Mouse (Mus musculus) spleen, adult 12 weeks (tissue): Measurements from ENCODE around the gene Rbfox1.

Experiments
- DNase-seq: peaks from one replicate; pipeline ENCODE4 v3.0.0; 2022; ENCODE audit warnings: low spot score

Rbfox1 gene

GRCm38 (mm10) chr16:7088601-7089430, 1203.7 kb downstream of the Rbfox1 start:
- DNase-seq = no peak

GRCm38 (mm10) chr16:7089475-7089874, 1204.3 kb downstream of the Rbfox1 start:
- DNase-seq = no peak

GRCm38 (mm10) chr16:7090205-7090604, 1205.0 kb downstream of the Rbfox1 start:
- no peak for DNase-seq

GRCm38 (mm10) chr16:7092811-7093210, 1207.7 kb downstream of the Rbfox1 start:
- DNase-seq = no peak

- DNase-seq = no peak
These were observed 1208.5 kb downstream of the Rbfox1 start for GRCm38 (mm10) chr16:7093686-7094085.

DNA sequence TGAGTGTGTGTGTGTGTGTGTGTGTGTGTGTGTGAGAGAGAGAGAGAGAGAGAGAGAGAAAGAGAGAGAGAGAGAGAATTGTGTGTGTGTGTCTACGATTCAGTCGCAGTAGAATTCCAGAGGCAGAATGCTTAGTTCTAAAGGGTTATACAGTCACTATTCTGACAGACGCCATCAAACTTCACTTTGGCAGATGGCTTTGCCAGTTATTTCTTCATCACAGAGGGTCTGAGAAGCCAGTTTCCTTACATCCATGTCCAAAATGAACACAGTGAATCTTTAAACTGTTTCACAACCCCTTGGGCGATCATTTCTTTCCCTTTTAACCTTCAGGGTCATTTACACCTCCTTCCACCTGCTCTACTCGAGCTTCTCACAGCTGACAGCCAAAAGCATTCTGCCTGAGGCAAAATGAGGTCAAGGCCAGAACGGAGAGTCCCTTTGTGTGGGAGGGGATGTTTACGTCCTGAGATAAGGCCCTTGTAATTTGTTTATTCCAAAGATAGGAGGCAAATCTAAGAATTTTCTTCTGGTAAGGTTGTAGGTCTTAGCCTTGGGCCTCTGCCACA, 1209.1 kb downstream of the Rbfox1 start:
- DNase-seq = no peak

GRCm38 (mm10) chr16:7097071-7097470, 1211.9 kb downstream of the Rbfox1 start:
- no peak for DNase-seq

- no peak for DNase-seq
These were observed 1213.0 kb downstream of the Rbfox1 start for GRCm38 (mm10) chr16:7097951-7098710.

DNA sequence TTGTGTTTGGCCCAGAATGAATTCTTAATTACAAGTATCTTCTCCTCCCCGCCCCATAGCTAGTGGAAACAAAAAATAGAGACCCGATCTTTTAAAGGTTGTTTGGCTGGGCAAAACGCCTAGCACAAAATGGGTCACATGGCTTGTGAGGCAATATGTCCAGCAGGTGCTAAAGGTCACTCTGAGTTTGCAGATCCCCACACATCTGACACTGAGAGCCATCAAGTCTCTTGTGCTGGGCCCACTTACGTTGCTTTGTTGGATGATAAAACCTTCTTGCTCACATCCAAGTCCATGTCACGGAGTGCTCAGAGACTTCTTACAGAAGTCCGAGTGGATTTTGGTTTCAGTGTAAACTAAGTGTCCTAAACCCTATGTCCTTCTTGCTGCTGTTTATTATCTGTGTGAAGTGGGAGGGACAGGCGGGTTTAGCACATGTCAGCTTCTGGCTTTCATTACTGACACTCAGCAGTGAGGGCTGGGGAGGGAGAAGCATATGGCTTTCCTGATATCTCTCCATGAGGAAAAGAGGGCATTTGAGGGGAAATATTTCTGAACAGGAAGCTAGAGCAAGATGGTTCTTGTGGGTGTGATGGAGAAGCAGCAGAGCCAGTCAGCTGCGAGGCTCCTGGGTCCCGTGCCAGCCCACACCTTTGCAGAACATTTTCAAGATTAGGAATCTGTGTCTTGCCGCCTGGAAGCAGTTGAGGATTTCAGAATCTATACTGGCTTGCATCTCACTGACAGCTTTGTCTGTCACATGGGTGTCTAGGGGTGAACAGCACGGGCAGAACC, 1214.5 kb downstream of the Rbfox1 start:
- no peak for DNase-seq

DNA sequence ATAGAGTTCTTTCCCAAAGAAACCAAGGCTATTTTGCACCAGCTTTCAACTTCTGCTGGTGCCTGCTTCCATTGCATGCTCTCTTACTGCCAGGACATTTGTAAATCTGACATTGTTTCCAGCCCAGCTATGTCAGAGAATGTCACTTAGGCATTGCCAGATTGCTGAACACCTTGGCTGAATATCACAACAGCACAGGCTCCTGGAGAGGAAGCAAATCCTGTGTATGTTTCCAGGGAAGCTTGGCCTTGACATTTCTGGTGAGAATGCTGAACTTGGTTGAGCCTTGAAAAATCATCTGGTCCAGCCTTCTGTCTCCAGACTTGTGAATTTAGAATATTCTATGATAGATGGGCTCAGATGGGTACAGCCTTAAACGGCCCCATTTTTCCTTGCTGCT, 1217.3 kb downstream of the Rbfox1 start:
- DNase-seq = no peak

DNA sequence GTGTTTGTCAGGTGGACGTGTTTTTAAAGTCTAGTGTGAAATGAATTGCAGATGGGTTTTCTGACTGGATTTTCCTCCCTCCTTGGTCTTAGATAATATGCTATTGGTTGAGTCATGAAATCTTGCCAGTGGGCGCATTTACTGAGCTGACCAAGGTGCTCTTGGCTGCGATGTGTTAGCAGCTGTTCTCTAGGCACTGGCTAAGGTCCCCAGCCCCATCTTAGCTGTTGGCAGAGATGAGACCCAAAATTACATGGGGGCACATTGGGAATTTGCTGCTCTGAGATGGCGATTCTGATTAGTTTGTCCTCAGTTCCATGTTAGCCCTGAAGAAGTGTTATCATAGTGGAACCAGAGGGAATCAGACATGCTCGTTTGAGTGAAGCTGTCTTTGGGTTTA, 1218.1 kb downstream of the Rbfox1 start:
- no peak for DNase-seq

DNA sequence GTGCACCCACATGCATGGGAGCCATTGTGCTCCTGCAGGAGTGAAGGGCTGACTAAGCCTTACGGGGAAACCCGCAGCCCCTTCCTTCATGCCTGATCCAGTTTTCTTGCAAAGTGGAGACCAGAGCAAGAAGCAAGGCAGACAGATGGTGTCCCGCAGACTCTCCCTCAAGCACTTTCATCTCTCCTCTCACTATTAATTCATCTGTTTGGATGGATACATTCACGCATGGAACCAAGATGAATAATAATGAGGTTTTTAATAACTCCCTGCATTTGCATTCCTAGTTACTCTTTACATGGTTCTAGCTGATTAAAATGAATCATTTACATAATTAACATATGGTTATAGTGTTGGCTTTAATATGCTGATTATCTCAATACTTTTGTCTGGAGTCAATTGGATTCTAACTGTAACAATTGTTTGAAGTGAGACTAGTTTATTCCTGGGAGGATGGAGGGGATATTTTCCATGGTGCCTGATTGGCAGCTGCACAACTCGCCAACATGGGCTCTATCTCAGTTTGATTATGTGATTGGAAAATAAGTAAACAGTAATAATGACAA, 1221.4 kb downstream of the Rbfox1 start:
- no peak for DNase-seq

DNA sequence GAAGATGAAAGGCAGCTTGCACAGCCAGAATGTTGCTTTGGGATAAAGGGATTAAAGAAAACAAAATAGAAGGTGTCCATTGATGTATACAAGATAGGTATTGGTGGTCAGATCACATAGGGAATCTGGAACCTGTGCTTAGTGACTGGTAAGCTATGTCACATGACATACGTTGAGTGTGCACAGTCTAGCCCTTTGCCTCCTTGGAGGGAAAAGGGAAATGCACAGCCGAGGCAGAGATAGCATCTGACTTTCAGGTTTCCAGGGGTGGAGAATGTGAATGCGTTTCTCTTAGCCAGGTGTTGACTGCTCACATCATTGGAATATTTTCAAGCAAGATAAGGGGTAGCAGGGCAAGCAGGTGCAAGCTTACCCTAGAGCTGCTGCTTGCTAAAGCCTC, 1230.8 kb downstream of the Rbfox1 start:
- no peak for DNase-seq

GRCm38 (mm10) chr16:7129591-7129990, 1244.4 kb downstream of the Rbfox1 start:
- no peak for DNase-seq

DNA sequence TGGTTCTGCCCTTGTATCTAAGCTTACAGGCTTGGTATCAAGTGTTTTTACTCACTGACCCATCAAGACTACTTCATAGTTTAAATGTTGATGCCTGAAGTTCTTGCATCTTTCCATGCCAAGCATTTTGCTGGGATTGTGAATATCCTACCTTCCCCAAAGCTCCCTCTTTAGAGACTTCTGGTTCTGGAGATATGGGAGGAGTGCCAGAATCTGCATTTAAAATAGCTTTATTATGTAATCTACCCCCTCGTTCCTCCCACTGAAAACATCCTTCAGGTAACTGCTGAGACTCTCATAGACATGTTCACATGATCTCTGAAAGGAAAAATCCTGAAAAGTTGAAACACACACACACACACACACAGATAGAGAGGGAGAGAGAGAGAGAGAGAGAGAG, 1247.3 kb downstream of the Rbfox1 start:
- DNase-seq = no peak

DNA sequence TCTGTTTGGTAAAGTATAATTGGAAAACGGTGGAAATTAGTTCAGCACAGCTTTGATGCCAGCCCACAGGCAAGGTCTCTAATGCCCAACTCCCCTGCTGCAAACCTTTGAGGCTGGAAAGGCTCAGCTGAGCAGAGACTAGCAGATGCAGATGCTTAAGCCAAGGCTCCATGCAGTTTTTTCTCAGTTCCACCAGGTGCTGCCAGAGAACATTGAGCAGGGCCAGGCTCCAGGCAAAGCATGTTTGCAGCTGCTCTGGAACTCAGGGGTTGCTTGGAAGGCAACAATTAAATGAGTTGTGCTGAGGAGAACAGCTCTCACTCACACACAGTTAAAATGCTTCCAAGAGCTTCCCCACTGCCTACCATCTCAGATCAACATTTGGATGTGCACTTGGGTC, 1251.8 kb downstream of the Rbfox1 start:
- DNase-seq = no peak

- DNase-seq = no peak
These were observed 1254.3 kb downstream of the Rbfox1 start for GRCm38 (mm10) chr16:7139480-7139879.

DNA sequence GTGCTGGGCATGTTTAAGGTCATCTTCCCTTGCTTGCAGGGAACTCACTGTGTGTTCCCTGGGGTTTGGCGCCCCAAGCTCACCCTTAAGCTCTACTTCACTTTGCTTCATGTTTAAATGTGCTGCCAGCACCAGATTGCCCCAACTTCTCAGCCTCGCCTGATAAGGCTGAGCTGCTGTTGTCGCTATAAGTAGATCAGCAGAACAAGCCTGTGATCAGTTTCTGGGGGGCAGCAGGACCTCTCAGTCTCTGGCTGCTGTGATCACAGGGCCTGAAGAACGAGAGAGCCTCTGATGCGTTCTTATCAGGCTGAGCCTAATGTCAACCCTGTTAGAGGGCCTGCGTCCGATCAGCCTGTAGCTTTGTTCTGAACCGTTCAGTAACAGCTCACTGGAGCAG, 1255.8 kb downstream of the Rbfox1 start:
- DNase-seq = no peak

- no peak for DNase-seq
These were observed 1260.3 kb downstream of the Rbfox1 start for GRCm38 (mm10) chr16:7145505-7145904.

GRCm38 (mm10) chr16:7146454-7146853, 1261.3 kb downstream of the Rbfox1 start:
- DNase-seq = no peak

GRCm38 (mm10) chr16:7147884-7148283, 1262.7 kb downstream of the Rbfox1 start:
- no peak for DNase-seq
